In genomic region chr5:136939284-136939683, GRCm38 (mm10) we compare ENCODE assay signal across 10 mouse cellular contexts. TPM values are rescaled to one million over a fixed set of nuclear protein-coding genes. Genes with fewer than 3 reads are reported as not detected.
A peak's percentile ranks its signal among the peaks of the same experiment; 100 is the strongest.
DNase-seq lines count a peak whose midpoint lies in the region; ATAC-seq lines count a peak whose summit lies in the region.
"Had no signal": no experiment of that assay in that cellular context is flagged by ENCODE, and none has a peak within 500 bp of the region (broad histone marks: within the 10 kb centered on the region; RNA-seq: fewer than 3 reads in every experiment).

No protein-coding gene starts in this region.

- DNase-seq in kidney, postnatal 14 days: peak; percentile 27
- no peak for DNase-seq in kidney, postnatal 10 days
- DNase-seq in B cell, adult 2 months: peak; percentile 67 to 70
- DNase-seq in ES-CJ7 (ENCODE audit: low read depth, low spot score): peak; percentile 75
- DNase-seq in naive thymus-derived CD4-positive, alpha-beta T cell, adult 2 months (ENCODE audit: low read depth): peak; percentile 35
- DNase-seq in frontal cortex, adult 2 months (ENCODE audit: extremely low spot score in 1 of 2, low spot score in 1 of 2): no peak
- DNase-seq: cerebellum, adult 9-10 months; heart, adult 18-20 months had no signal

- no peak for ATAC-seq in granulocyte monocyte progenitor cell, adult 5-6 weeks (replicated peaks; ENCODE audit: poor library complexity, severe bottlenecking)
- ATAC-seq: activated CD4-positive, CD25-positive, alpha-beta regulatory T cell, adult 4 months had no signal

RNA-seq across cellular contexts. Expression of gene Fis1, which starts 13.8 kb away (rescaled TPM):
- 394 and 432 TPM in 2 replicates for polyA plus RNA-seq in frontal cortex, adult 2 months (2012; rRNA removed)
- 201 and 270 TPM in 2 replicates for total RNA-seq in granulocyte monocyte progenitor cell, adult 5-6 weeks (2014; fragmentation: Nextera tagmentation)
- 106 and 127 TPM in 2 replicates for total RNA-seq in granulocyte monocyte progenitor cell, adult 5-6 weeks (2017)

RNA-seq across cellular contexts. Expression of gene Cldn15, which starts 27.1 kb away (rescaled TPM):
- polyA plus RNA-seq in frontal cortex, adult 2 months (2012; rRNA removed): 0.12 and 0.21 TPM in 2 replicates
- 63.2 and 84.0 TPM in 2 replicates for total RNA-seq in granulocyte monocyte progenitor cell, adult 5-6 weeks (2014; fragmentation: Nextera tagmentation)
- 57.8 and 64.5 TPM in 2 replicates for total RNA-seq in granulocyte monocyte progenitor cell, adult 5-6 weeks (2017)
- polyA plus RNA-seq: activated CD4-positive, CD25-positive, alpha-beta regulatory T cell, adult 4 months had no signal

RNA-seq across cellular contexts. Expression of gene Ift22, which starts 31.3 kb away (rescaled TPM):
- polyA plus RNA-seq in frontal cortex, adult 2 months (2012; rRNA removed): 77.4 and 82.5 TPM in 2 replicates
- total RNA-seq in granulocyte monocyte progenitor cell, adult 5-6 weeks (2014; fragmentation: Nextera tagmentation): 35.5 and 47.4 TPM in 2 replicates
- 17.5 and 19.4 TPM in 2 replicates for total RNA-seq in granulocyte monocyte progenitor cell, adult 5-6 weeks (2017)

RNA-seq across cellular contexts. Expression of gene Plod3, which starts 47.5 kb away (rescaled TPM):
- polyA plus RNA-seq in frontal cortex, adult 2 months (2012; rRNA removed): 36.3 and 39.0 TPM in 2 replicates
- 122 and 139 TPM in 2 replicates for total RNA-seq in granulocyte monocyte progenitor cell, adult 5-6 weeks (2014; fragmentation: Nextera tagmentation)
- 158 and 177 TPM in 2 replicates for total RNA-seq in granulocyte monocyte progenitor cell, adult 5-6 weeks (2017)

RNA-seq across cellular contexts. Expression of gene Znhit1, which starts 48.5 kb away (rescaled TPM):
- polyA plus RNA-seq in frontal cortex, adult 2 months (2012; rRNA removed): 88.2 and 106 TPM in 2 replicates
- total RNA-seq in granulocyte monocyte progenitor cell, adult 5-6 weeks (2014; fragmentation: Nextera tagmentation): 99.5 and 121 TPM in 2 replicates
- 49.7 and 80.0 TPM in 2 replicates for total RNA-seq in granulocyte monocyte progenitor cell, adult 5-6 weeks (2017)

Comparison
In these comparisons a context has a peak if more than half of its experiments do, and no peak if none do; other contexts are left out.
1. DNase-seq: peak in kidney, postnatal 14 days (single experiment), B cell, adult 2 months (2 of 2), ES-CJ7 (single experiment) and naive thymus-derived CD4-positive, alpha-beta T cell, adult 2 months (single experiment); none in kidney, postnatal 10 days (single experiment) and frontal cortex, adult 2 months (0 of 2).